ENCODE assay signal across 13 mouse cellular contexts in genomic region chr4:117908834-117909453, GRCm38 (mm10). TPM values are rescaled to one million over a fixed set of nuclear protein-coding genes. Genes with fewer than 3 reads are reported as not detected.
DNase-seq lines count a peak whose midpoint lies in the region; ATAC-seq and TF ChIP-seq lines count a peak whose summit lies in the region.
"Had no signal": no experiment of that assay in that cellular context is flagged by ENCODE, and none has a peak within 500 bp of the region (broad histone marks: within the 10 kb centered on the region; RNA-seq: fewer than 3 reads in every experiment).

No protein-coding gene starts in this region.

- no peaks in the 10 kb centered on the region for H3K9me3 ChIP-seq in embryonic facial prominence, embryonic 11.5 days (replicated peaks; ENCODE audit: control insufficient read depth, low read length)
- no peaks in the 10 kb centered on the region for H3K9me3 ChIP-seq in embryonic facial prominence, embryonic 10.5 days
- H3K9me3 ChIP-seq in hindbrain, embryonic 12.5 days (replicated peaks), result no peaks in the 10 kb centered on the region
- H3K9me3 ChIP-seq in midbrain, postnatal 0 days (ENCODE audit: low read length), result no peaks in the 10 kb centered on the region

- no peak overlapping the region; the same call in 1 of the 2 replicates for H3K4me2 ChIP-seq in embryonic facial prominence, embryonic 11.5 days (ENCODE audit: low read depth, low read length)
- H3K4me2 ChIP-seq in hindbrain, embryonic 12.5 days (replicated peaks), result peak overlapping the region; percentile 47
- peak overlapping the region; percentile 43 for H3K4me2 ChIP-seq in midbrain, postnatal 0 days (ENCODE audit: low read depth, low read length, poor library complexity, severe bottlenecking)
- H3K4me2 ChIP-seq: liver, embryonic 11.5 days had no signal

- 0 out of 2 replicates have a peak overlapping the region, but pooled peaks have one; percentile 35 for H3K27ac ChIP-seq in embryonic facial prominence, embryonic 11.5 days (replicated peaks; ENCODE audit: low read depth, low read length)
- H3K27ac ChIP-seq in embryonic facial prominence, embryonic 10.5 days (replicated peaks), result no peak overlapping the region
- H3K27ac ChIP-seq in cortical plate, adult 2 months (ENCODE audit: insufficient read depth, low read length), result no peak overlapping the region
- peak overlapping the region; percentile 85 for H3K27ac ChIP-seq in hindbrain, embryonic 12.5 days
- peak overlapping the region; percentile 81 for H3K27ac ChIP-seq in midbrain, postnatal 0 days (ENCODE audit: low read depth, low read length)
- H3K27ac ChIP-seq: macrophage had no signal

- H3K4me3 ChIP-seq in embryonic facial prominence, embryonic 11.5 days (ENCODE audit: low read depth, low read length), result no peak overlapping the region
- H3K4me3 ChIP-seq in embryonic facial prominence, embryonic 10.5 days, result no peak overlapping the region; the same call in 1 of the 2 replicates
- peak overlapping the region; percentile 2; the same call in 1 of the 2 replicates for H3K4me3 ChIP-seq in cortical plate, adult 2 months (ENCODE audit: insufficient read depth, low read length)
- peak overlapping the region; percentile 5; the same call in 1 of the 2 replicates for H3K4me3 ChIP-seq in hindbrain, embryonic 12.5 days
- H3K4me3 ChIP-seq in midbrain, postnatal 0 days (ENCODE audit: low read depth, low read length), result peak overlapping the region; percentile 16; the same call in 1 of the 2 replicates

- TF ChIP-seq CTCF in cortical plate, adult 2 months (IDR thresholded peaks at IDR 0.05; ENCODE audit: extremely low read depth, insufficient read depth, low read length), result no peak
- no peak for TF ChIP-seq CTCF in midbrain, postnatal 0 days (IDR thresholded peaks at IDR 0.05)

- 77% methylated on average over 8 of the region's 8 CpGs for WGBS in embryonic facial prominence, embryonic 11.5 days
- WGBS in embryonic facial prominence, embryonic 10.5 days, result 79% methylated on average over 8 of the region's 8 CpGs
- WGBS in hindbrain, embryonic 12.5 days, result 57% methylated on average over 8 of the region's 8 CpGs
- WGBS in midbrain, postnatal 0 days, result 48% methylated on average over 8 of the region's 8 CpGs

- H3K36me3 ChIP-seq in embryonic facial prominence, embryonic 11.5 days (replicated peaks; ENCODE audit: control insufficient read depth, insufficient read depth, low read depth, low read length), result peaks cover 2% of the 10 kb centered on the region; the same call in 1 of the 2 replicates
- peaks cover 85% of the 10 kb centered on the region for H3K36me3 ChIP-seq in embryonic facial prominence, embryonic 10.5 days (replicated peaks)
- peaks cover 47% of the 10 kb centered on the region for H3K36me3 ChIP-seq in hindbrain, embryonic 12.5 days
- peaks cover 18% of the 10 kb centered on the region for H3K36me3 ChIP-seq in midbrain, postnatal 0 days (ENCODE audit: insufficient read depth, low read length)

- no peaks in the 10 kb centered on the region for H3K27me3 ChIP-seq in embryonic facial prominence, embryonic 11.5 days (ENCODE audit: control insufficient read depth, insufficient read depth, low read length)
- H3K27me3 ChIP-seq in embryonic facial prominence, embryonic 10.5 days (replicated peaks; ENCODE audit: low read depth, poor library complexity, severe bottlenecking), result no peaks in the 10 kb centered on the region
- H3K27me3 ChIP-seq in hindbrain, embryonic 12.5 days, result no peaks in the 10 kb centered on the region
- H3K27me3 ChIP-seq in midbrain, postnatal 0 days (ENCODE audit: insufficient read depth, low read length), result no peaks in the 10 kb centered on the region

- peaks cover 3% of the 10 kb centered on the region; the same call in 1 of the 2 replicates for H3K4me1 ChIP-seq in embryonic facial prominence, embryonic 11.5 days (ENCODE audit: control insufficient read depth, insufficient read depth, low read length)
- peaks cover 28% of the 10 kb centered on the region for H3K4me1 ChIP-seq in embryonic facial prominence, embryonic 10.5 days
- peaks cover 24% of the 10 kb centered on the region for H3K4me1 ChIP-seq in cortical plate, adult 2 months (ENCODE audit: control insufficient read depth, insufficient read depth, low read length)
- peaks cover 60% of the 10 kb centered on the region for H3K4me1 ChIP-seq in hindbrain, embryonic 12.5 days
- H3K4me1 ChIP-seq in midbrain, postnatal 0 days (ENCODE audit: insufficient read depth, low read length), result peaks cover 19% of the 10 kb centered on the region; the same call in 1 of the 2 replicates

- no peak overlapping the region for H3K9ac ChIP-seq in embryonic facial prominence, embryonic 11.5 days (replicated peaks; ENCODE audit: low read length)
- H3K9ac ChIP-seq in hindbrain, embryonic 12.5 days, result peak overlapping the region; percentile 23
- H3K9ac ChIP-seq in midbrain, postnatal 0 days (replicated peaks; ENCODE audit: low read length, poor library complexity, severe bottlenecking), result peak overlapping the region; percentile 46; the same call in 1 of the 2 replicates

- DNase-seq in embryonic facial prominence, embryonic 11.5 days (ENCODE audit: low spot score), result no peak
- no peak for DNase-seq in embryonic facial prominence, embryonic 10.5 days (ENCODE audit: low spot score)
- peak; percentile 89 for DNase-seq in midbrain, postnatal 0 days (ENCODE audit: low spot score)
- DNase-seq in layer of hippocampus, postnatal 14 days (ENCODE audit: low spot score in 2 of 2), result no peak
- DNase-seq in frontal cortex, postnatal 25 days (ENCODE audit: low spot score in 2 of 2), result no peak
- DNase-seq in ovary, postnatal 14 days (ENCODE audit: low spot score), result no peak
- DNase-seq: adrenal gland, postnatal 25 days; B cell, adult 2 months; heart, postnatal 4 days had no signal

- 0 out of 2 replicates have a peak, but pooled peaks have one; percentile 24 for TF ChIP-seq POLR2A in cortical plate, adult 2 months (IDR thresholded peaks at IDR 0.05; ENCODE audit: extremely low read depth, insufficient read depth, low read length)

- no peak for ATAC-seq in embryonic facial prominence, embryonic 11.5 days (replicated peaks; ENCODE audit: insufficient number of reproducible peaks, low FRiP score, low TSS enrichment, low read depth)
- peak; percentile 82 for ATAC-seq in hindbrain, embryonic 12.5 days (ENCODE audit: low FRiP score)
- peak; percentile 77 for ATAC-seq in midbrain, postnatal 0 days (ENCODE audit: low FRiP score)

RNA-seq across cellular contexts. Expression of gene Ipo13, which starts 5.9 kb away (rescaled TPM):
- 41.0 and 43.6 TPM in 2 replicates for polyA plus RNA-seq in embryonic facial prominence, embryonic 11.5 days (2014; fragmentation: Nextera tagmentation; extraction: Ambion mirVana)
- polyA plus RNA-seq in embryonic facial prominence, embryonic 10.5 days (2016; fragmentation: Nextera tagmentation; extraction: Ambion mirVana), result 62.8 and 72.3 TPM in 2 replicates
- 124 and 127 TPM in 2 replicates for polyA plus RNA-seq in cortical plate, adult 2 months (2012; rRNA removed)
- polyA plus RNA-seq in hindbrain, embryonic 12.5 days (2016; fragmentation: Nextera tagmentation; extraction: Ambion mirVana), result 62.2 and 65.5 TPM in 2 replicates
- total RNA-seq in midbrain, postnatal 0 days (2014; rRNA removed), result 30.8 and 39.9 TPM in 2 replicates
- 46.0 and 52.4 TPM in 2 replicates for polyA plus RNA-seq in midbrain, postnatal 0 days (2015; fragmentation: Nextera tagmentation; extraction: Ambion mirVana)
- 100 to 1,000 TPM; 124 to 131 TPM for total RNA-seq in layer of hippocampus, postnatal 14 days (2021)

RNA-seq across cellular contexts. Expression of gene Dph2, which starts 17.1 kb away (rescaled TPM):
- 20.8 and 23.8 TPM in 2 replicates for polyA plus RNA-seq in embryonic facial prominence, embryonic 11.5 days (2014; fragmentation: Nextera tagmentation; extraction: Ambion mirVana)
- 24.8 and 26.6 TPM in 2 replicates for polyA plus RNA-seq in embryonic facial prominence, embryonic 10.5 days (2016; fragmentation: Nextera tagmentation; extraction: Ambion mirVana)
- polyA plus RNA-seq in cortical plate, adult 2 months (2012; rRNA removed), result 13.8 and 14.4 TPM in 2 replicates
- 20.5 and 22.4 TPM in 2 replicates for polyA plus RNA-seq in hindbrain, embryonic 12.5 days (2016; fragmentation: Nextera tagmentation; extraction: Ambion mirVana)
- 13.8 and 23.3 TPM in 2 replicates for total RNA-seq in midbrain, postnatal 0 days (2014; rRNA removed)
- polyA plus RNA-seq in midbrain, postnatal 0 days (2015; fragmentation: Nextera tagmentation; extraction: Ambion mirVana), result 13.3 and 15.9 TPM in 2 replicates
- 10 to 100 TPM; 10.0 to 10.2 TPM for total RNA-seq in layer of hippocampus, postnatal 14 days (2021)

RNA-seq across cellular contexts. Expression of gene Artn, which starts 20.6 kb away (rescaled TPM):
- polyA plus RNA-seq in embryonic facial prominence, embryonic 11.5 days (2014; fragmentation: Nextera tagmentation; extraction: Ambion mirVana), result 2.0 and 2.6 TPM in 2 replicates
- polyA plus RNA-seq in embryonic facial prominence, embryonic 10.5 days (2016; fragmentation: Nextera tagmentation; extraction: Ambion mirVana), result 3.1 and 6.7 TPM in 2 replicates
- 0.65 and 0.78 TPM in 2 replicates for polyA plus RNA-seq in cortical plate, adult 2 months (2012; rRNA removed)
- polyA plus RNA-seq in hindbrain, embryonic 12.5 days (2016; fragmentation: Nextera tagmentation; extraction: Ambion mirVana), result 1.7 and 2.3 TPM in 2 replicates
- 1.7 and 2.0 TPM in 2 replicates for total RNA-seq in midbrain, postnatal 0 days (2014; rRNA removed)
- polyA plus RNA-seq in midbrain, postnatal 0 days (2015; fragmentation: Nextera tagmentation; extraction: Ambion mirVana), result 0.48 and 0.77 TPM in 2 replicates
- 1 to 10 TPM; 1.8 to 2.0 TPM for total RNA-seq in layer of hippocampus, postnatal 14 days (2021)
- polyA plus RNA-seq: macrophage had no signal

RNA-seq across cellular contexts. Expression of gene Atp6v0b, which starts 21.8 kb away (rescaled TPM):
- 154 and 177 TPM in 2 replicates for polyA plus RNA-seq in embryonic facial prominence, embryonic 11.5 days (2014; fragmentation: Nextera tagmentation; extraction: Ambion mirVana)
- polyA plus RNA-seq in embryonic facial prominence, embryonic 10.5 days (2016; fragmentation: Nextera tagmentation; extraction: Ambion mirVana), result 157 and 162 TPM in 2 replicates
- 800 and 801 TPM in 2 replicates for polyA plus RNA-seq in cortical plate, adult 2 months (2012; rRNA removed)
- polyA plus RNA-seq in hindbrain, embryonic 12.5 days (2016; fragmentation: Nextera tagmentation; extraction: Ambion mirVana), result 267 and 289 TPM in 2 replicates
- total RNA-seq in midbrain, postnatal 0 days (2014; rRNA removed), result 607 and 625 TPM in 2 replicates
- polyA plus RNA-seq in midbrain, postnatal 0 days (2015; fragmentation: Nextera tagmentation; extraction: Ambion mirVana), result 667 and 754 TPM in 2 replicates
- total RNA-seq in layer of hippocampus, postnatal 14 days (2021), result 100 to 1,000 TPM; 433 TPM

RNA-seq across cellular contexts. Expression of gene B4galt2, which starts 25.7 kb away (rescaled TPM):
- 24.9 and 26.5 TPM in 2 replicates for polyA plus RNA-seq in embryonic facial prominence, embryonic 11.5 days (2014; fragmentation: Nextera tagmentation; extraction: Ambion mirVana)
- 24.7 and 27.2 TPM in 2 replicates for polyA plus RNA-seq in embryonic facial prominence, embryonic 10.5 days (2016; fragmentation: Nextera tagmentation; extraction: Ambion mirVana)
- polyA plus RNA-seq in cortical plate, adult 2 months (2012; rRNA removed), result 119 and 122 TPM in 2 replicates
- 43.9 and 44.3 TPM in 2 replicates for polyA plus RNA-seq in hindbrain, embryonic 12.5 days (2016; fragmentation: Nextera tagmentation; extraction: Ambion mirVana)
- total RNA-seq in midbrain, postnatal 0 days (2014; rRNA removed), result 238 and 337 TPM in 2 replicates
- polyA plus RNA-seq in midbrain, postnatal 0 days (2015; fragmentation: Nextera tagmentation; extraction: Ambion mirVana), result 86.8 and 92.9 TPM in 2 replicates
- total RNA-seq in layer of hippocampus, postnatal 14 days (2021), result 10 to 100 TPM; 94.4 to 99.7 TPM

Comparison
In these comparisons a context has a peak if more than half of its experiments do, and no peak if none do; other contexts are left out.
1. H3K27ac ChIP-seq: peak in embryonic facial prominence, embryonic 11.5 days (single experiment), hindbrain, embryonic 12.5 days (single experiment) and midbrain, postnatal 0 days (single experiment); none in embryonic facial prominence, embryonic 10.5 days (single experiment) and cortical plate, adult 2 months (single experiment).
2. H3K4me3 ChIP-seq: peak in cortical plate, adult 2 months (single experiment), hindbrain, embryonic 12.5 days (single experiment) and midbrain, postnatal 0 days (single experiment); none in embryonic facial prominence, embryonic 11.5 days (single experiment) and embryonic facial prominence, embryonic 10.5 days (single experiment).